Mouse (Mus musculus) liver, embryonic 13.5 days (tissue): ENCODE results near the gene Sema3g. TPM values are rescaled to one million over a fixed set of nuclear protein-coding genes. Genes with fewer than 3 reads are reported as not detected.

Experiments used
- polyA plus RNA-seq: library from polyadenylated mRNA; unstranded; fragments of >200 nt; fragmentation: Nextera tagmentation; extraction: Ambion mirVana; gene quantifications from 2 replicates; pipeline ENCODE4 v1.2.1, GENCODE M21; 2015

The Sema3g gene
- polyA plus RNA-seq, 1 experiment from 2014 or later: 0.02 TPM

Other genes starting within 250 kb of the Sema3g start
- 20.3 and 21.5 TPM in 2 replicates for gene Glt8d1, start 216.5 kb upstream of the Sema3g start, polyA plus RNA-seq
- gene Spcs1, start 216.2 kb upstream of the Sema3g start, polyA plus RNA-seq: 306 and 325 TPM in 2 replicates
- gene Pbrm1, start 198.7 kb upstream of the Sema3g start, polyA plus RNA-seq: 65.7 and 72.4 TPM in 2 replicates
- 133 and 159 TPM in 2 replicates for gene Gnl3, start 198.7 kb upstream of the Sema3g start, polyA plus RNA-seq
- 81.6 and 90.8 TPM in 2 replicates for gene Smim4, start 88.9 kb upstream of the Sema3g start, polyA plus RNA-seq
- gene Nt5dc2, start 86.8 kb upstream of the Sema3g start, polyA plus RNA-seq: 174 and 196 TPM in 2 replicates
- 18.5 and 19.2 TPM in 2 replicates for gene Stab1, start 49.2 kb upstream of the Sema3g start, polyA plus RNA-seq
- gene Tnnc1, start 9.5 kb upstream of the Sema3g start, polyA plus RNA-seq: 21.1 and 25.3 TPM in 2 replicates
- gene Nisch, start 914 bp upstream of the Sema3g start, polyA plus RNA-seq: 77.9 and 84.9 TPM in 2 replicates
- gene Phf7, start 33.5 kb downstream of the Sema3g start, polyA plus RNA-seq: 8.4 and 8.6 TPM in 2 replicates
- 39.5 and 44.2 TPM in 2 replicates for gene Bap1, start 33.6 kb downstream of the Sema3g start, polyA plus RNA-seq
- 0.15 and 0.28 TPM in 2 replicates for gene Dnah1, start 106.0 kb downstream of the Sema3g start, polyA plus RNA-seq
- 18.1 and 21.9 TPM in 2 replicates for gene Capn7, start 118.8 kb downstream of the Sema3g start, polyA plus RNA-seq
- 13.3 and 16.2 TPM in 2 replicates for gene Sh3bp5, start 218.2 kb downstream of the Sema3g start, polyA plus RNA-seq